Mouse (Mus musculus) limb, embryonic 13.5 days (tissue): ENCODE data around the gene Anp32a. TPM values are rescaled to one million over a fixed set of nuclear protein-coding genes. Genes with fewer than 3 reads are reported as not detected.
A peak's percentile ranks its signal among the peaks of the same experiment; 100 is the strongest.

Source experiments
- ATAC-seq: fragments of 200-750 bp; cut with Nextera tagmentation; 2 replicates; pipeline ENCODE4 v1.8.0; 2017; ENCODE audit warnings: low read depth, moderate number of reproducible peaks, moderate TSS enrichment; ENCODE audit not compliant: low FRiP score
- H3K27ac ChIP-seq: fragments of 300-500 bp; sonication (generic); 2 replicates; pipeline ENCODE4 v1.5.1; 2015; ENCODE audit warnings: inconsistent platforms, mild to moderate bottlenecking, moderate library complexity
- H3K27me3 ChIP-seq: fragments of 300-500 bp; sonication (generic); 2 replicates; pipeline ENCODE4 v1.6.1; 2015; ENCODE audit warnings: mild to moderate bottlenecking, inconsistent platforms
- H3K36me3 ChIP-seq: fragments of 300-500 bp; sonication (generic); 2 replicates; pipeline ENCODE4 v1.6.1; 2015; ENCODE audit warnings: inconsistent platforms, mild to moderate bottlenecking, moderate library complexity
- H3K4me1 ChIP-seq: fragments of 300-500 bp; sonication (generic); 2 replicates; pipeline ENCODE4 v1.6.1; 2015; ENCODE audit warnings: inconsistent platforms
- H3K4me2 ChIP-seq: fragments of 300-500 bp; sonication (generic); replicated peaks from 2 replicates; pipeline ENCODE4 v1.6.1; 2015; ENCODE audit warnings: inconsistent platforms, mild to moderate bottlenecking, moderate library complexity
- H3K4me3 ChIP-seq: fragments of 300-500 bp; sonication (generic); 2 replicates; pipeline ENCODE4 v1.5.1; 2015; ENCODE audit warnings: moderate library complexity, mild to moderate bottlenecking, inconsistent platforms
- H3K9ac ChIP-seq: fragments of 300-500 bp; sonication (generic); 2 replicates; pipeline ENCODE4 v1.6.1; 2015; ENCODE audit warnings: mild to moderate bottlenecking, inconsistent platforms
- H3K9me3 ChIP-seq: fragments of 300-500 bp; sonication (generic); 2 replicates; pipeline ENCODE4 v1.6.1; 2016; ENCODE audit warnings: inconsistent platforms
- WGBS: fragments of 180-500 bp; shearing (Covaris S2); methylation state at CpG from one replicate; pipeline ENCODE4 v1.1.7; 2015; 5-methylcytosine and 5-hydroxymethylcytosine counted together
- polyA plus RNA-seq: library from polyadenylated mRNA; unstranded; fragments of >200 nt; fragmentation: Nextera tagmentation; extraction: Ambion mirVana; gene quantifications from 2 replicates; pipeline ENCODE4 v1.2.1, GENCODE M21; 2015

The Anp32a gene
- polyA plus RNA-seq, 1 experiment from 2014 or later, result 214 TPM

DNA sequence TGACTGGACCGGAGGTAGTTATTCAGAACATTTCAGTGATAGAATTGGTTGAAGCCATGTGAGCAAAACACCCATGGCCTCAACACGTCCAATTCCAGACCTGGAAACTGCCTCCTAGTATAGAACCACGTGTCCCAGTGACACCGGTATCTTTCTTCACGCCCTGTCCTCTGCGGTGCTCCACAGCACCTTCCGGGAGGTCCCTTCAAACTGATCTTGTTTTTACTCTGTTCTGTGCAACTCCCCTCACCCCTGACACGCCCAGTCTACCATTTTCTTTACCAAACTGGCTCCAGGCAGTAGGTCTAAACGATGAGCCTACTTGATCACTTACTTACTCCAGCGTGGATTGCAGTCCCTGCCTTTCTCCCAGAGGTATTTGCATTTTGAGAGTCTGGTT lies 7.0 kb downstream of the Anp32a start:
- 78% methylated on average over 10 of the region's 10 CpGs for WGBS
- Histone ChIP-seq H3K4me1 (peaks cover 64% of the 10 kb centered on the region), H3K4me3 (no peak overlapping the region)

DNA sequence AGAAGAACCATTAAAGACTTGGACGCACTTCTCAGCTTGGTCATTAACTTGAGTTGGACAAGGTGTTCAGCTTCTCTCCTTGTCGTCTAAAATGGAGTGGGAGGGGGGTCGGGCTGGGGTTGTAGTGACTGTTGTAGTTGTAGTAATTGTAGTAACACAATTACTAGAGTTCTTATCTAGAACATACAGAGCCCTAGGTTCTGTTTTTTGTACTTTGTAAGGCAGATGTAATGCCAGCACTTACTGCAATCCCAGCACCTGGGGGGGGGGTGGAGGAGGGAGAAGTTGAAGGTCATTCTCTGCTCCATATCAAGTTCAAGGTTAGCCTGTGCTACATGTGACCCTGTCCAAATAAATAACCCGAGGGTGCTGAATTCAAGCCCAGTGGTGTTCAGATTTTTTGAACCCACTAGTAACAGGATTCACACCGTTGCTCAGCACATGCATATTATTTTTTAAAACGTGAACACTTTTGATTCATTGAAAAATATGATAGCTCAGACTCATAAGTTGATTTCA lies 7.4 kb downstream of the Anp32a start:
- Histone ChIP-seq H3K27me3 (no peaks in the 10 kb centered on the region), H3K36me3 (peaks cover 5% of the 10 kb centered on the region), H3K9ac (no peak overlapping the region), H3K4me2 (no peak overlapping the region), H3K9me3 (no peaks in the 10 kb centered on the region), H3K27ac (no peak overlapping the region), H3K4me1 (peaks cover 68% of the 10 kb centered on the region), H3K4me3 (no peak overlapping the region)
- no peak for ATAC-seq
- 64% methylated on average over 6 of the region's 6 CpGs for WGBS

More for the DNA sequence above, 7.0 kb downstream of the Anp32a start:
- Histone ChIP-seq H3K36me3 (0 out of 2 replicates have a peak, but pooled peaks cover 5% of the 10 kb centered on the region), H3K27me3 (no peaks in the 10 kb centered on the region), H3K9ac (no peak overlapping the region), H3K27ac (no peak overlapping the region), H3K4me2 (no peak overlapping the region), H3K9me3 (no peaks in the 10 kb centered on the region)
- no peak for ATAC-seq

DNA sequence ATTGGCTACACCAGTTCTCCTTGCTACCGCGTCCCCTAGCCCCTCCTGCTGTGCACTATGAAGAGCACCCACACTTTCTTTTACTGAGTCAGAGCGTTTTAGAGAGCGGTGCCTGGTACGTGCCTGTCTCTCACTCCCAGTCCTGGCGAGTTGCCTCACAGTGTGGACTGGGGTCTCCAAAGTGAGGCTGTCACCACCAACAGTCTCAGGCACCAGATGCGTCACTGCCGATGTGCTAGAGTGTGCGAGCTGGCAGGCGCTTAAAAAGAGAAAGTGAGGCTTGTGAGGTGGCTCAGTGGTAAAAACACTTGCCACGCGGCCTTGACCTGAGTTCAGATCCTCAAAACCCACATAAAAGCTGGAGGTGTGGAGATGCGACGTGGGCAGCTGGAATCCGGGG lies 8.2 kb downstream of the Anp32a start:
- no peak overlapping the region for H3K4me2 ChIP-seq
- no peaks in the 10 kb centered on the region for H3K9me3 ChIP-seq
- no peaks in the 10 kb centered on the region for H3K27me3 ChIP-seq
- WGBS, result 63% methylated on average over 15 of the region's 15 CpGs
- no peak overlapping the region for H3K4me3 ChIP-seq
- H3K9ac ChIP-seq, result no peak overlapping the region
- no peak for ATAC-seq
- no peak overlapping the region for H3K27ac ChIP-seq
- H3K4me1 ChIP-seq, result peaks cover 73% of the 10 kb centered on the region
- H3K36me3 ChIP-seq, result peaks cover 10% of the 10 kb centered on the region

DNA sequence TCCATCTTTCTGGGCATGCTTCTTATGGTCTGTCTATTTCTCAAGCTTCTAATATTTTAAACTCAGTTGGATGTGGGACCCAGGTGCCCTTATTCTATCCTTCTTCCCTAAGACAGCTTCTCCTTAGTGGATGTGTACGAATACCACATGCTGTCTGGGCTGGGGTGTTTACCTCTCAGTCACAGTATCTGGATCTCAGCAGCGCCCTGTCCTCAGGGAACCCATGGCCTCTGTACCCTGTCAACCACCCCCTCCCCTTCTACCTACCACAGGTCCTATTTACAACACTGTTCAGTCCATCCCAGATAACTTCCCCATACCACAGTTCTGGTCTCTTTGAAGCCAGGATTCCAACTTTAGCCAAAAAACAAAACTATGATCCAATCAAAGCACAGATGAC lies 9.6 kb downstream of the Anp32a start:
- Histone ChIP-seq H3K9me3 (no peaks in the 10 kb centered on the region), H3K36me3 (peaks cover 18% of the 10 kb centered on the region), H3K4me2 (no peak overlapping the region), H3K9ac (no peak overlapping the region), H3K4me1 (peaks cover 68% of the 10 kb centered on the region), H3K27me3 (no peaks in the 10 kb centered on the region), H3K4me3 (no peak overlapping the region), H3K27ac (0 out of 2 replicates have a peak overlapping the region, but pooled peaks have one; percentile 28)
- no peak for ATAC-seq
- WGBS, result 48% methylated on average over 2 of the region's 2 CpGs

DNA sequence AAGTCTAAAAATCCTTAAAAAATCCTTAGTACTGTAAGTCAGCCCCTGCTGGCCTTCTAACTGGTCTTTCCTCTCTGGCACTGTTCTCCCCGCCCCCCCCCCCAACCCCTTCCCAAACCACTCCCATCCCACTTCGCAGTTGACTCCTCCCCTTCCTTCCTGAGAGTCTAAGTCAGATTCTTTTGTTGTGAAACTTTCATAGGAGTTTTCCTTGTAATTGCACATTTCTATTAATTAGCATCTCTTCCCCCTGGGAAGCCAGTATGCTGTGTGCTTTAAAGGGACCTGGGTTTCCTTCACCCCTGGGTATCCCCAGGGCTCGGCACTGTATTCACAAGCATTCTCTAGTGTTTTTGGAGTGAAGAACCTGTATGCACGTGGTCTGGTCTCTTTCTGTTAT lies 10.1 kb downstream of the Anp32a start:
- 31% methylated on average over 4 of the region's 4 CpGs for WGBS
- Histone ChIP-seq H3K4me3 (no peak overlapping the region), H3K9ac (no peak overlapping the region), H3K9me3 (no peaks in the 10 kb centered on the region), H3K4me2 (no peak overlapping the region), H3K36me3 (peaks cover 23% of the 10 kb centered on the region), H3K27me3 (no peaks in the 10 kb centered on the region), H3K27ac (peak overlapping the region; percentile 58; the same call in 1 of the 2 replicates), H3K4me1 (peaks cover 66% of the 10 kb centered on the region)
- ATAC-seq, result no peak

DNA sequence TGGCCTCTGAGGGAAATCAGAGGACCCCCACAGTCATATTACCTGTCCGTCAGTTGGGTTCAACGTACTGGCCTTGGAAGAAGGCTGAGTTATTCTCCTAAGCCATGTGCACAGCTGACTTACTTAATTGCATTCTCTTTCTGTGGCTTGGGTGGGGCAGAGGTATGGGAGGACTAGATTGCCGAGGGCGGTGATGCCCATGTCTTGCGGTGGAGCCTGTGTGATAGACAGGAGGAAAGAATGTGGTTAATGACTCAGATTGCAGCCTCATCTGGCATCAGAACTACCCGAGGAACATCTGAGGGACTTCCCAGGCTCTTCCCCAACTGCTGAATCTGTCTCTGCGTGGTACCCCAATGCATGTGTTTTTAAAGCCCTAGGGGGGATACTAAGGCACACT lies 12.7 kb downstream of the Anp32a start:
- Histone ChIP-seq H3K4me3 (no peak overlapping the region), H3K9me3 (no peaks in the 10 kb centered on the region), H3K27ac (no peak overlapping the region), H3K9ac (0 out of 2 replicates have a peak overlapping the region, but pooled peaks have one; percentile 13), H3K4me2 (no peak overlapping the region), H3K27me3 (no peaks in the 10 kb centered on the region), H3K36me3 (peaks cover 34% of the 10 kb centered on the region), H3K4me1 (peaks cover 64% of the 10 kb centered on the region)
- WGBS, result 65% methylated on average over 7 of the region's 7 CpGs
- ATAC-seq, result no peak

DNA sequence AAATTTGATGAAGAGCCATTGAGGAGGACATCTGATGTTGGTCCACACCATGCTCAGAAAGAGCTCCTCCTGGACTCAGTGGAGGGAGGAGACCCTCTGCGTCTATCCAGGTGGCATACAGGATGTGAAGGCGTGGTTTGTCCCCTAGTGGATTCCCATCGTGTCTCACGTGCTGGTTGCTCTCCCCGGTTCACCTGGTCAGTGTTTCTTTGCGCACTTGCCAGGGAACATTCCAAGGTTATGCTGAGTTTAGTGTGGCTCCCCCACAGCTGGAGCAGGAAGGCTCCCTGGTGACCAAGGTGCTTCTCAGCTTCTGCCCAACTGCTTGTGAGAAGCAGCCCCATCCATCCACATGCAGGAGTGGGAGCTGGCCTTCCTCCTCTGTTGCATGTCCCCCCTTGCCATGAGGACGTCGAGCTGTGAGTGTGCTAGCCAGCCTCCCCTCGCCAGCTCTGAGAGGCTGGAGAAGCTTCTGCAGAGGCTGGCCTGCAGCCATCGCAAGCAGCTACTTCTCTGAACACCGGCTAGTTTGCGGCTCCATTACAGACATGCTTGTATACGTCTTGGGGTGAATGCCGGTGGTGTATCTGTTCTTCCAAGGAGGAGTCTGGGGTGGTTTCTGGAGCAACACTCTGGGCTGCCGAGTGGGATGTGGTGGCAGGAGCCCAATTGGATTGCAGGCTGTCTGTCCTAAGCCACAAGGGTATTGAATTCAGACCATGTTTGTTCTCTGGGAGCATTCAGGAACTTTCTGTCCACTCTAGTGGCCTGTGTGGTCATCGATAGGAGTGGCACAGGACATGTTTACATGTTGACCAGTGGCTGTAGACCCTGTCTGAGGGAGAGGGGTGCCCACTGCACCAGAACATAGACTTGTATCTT lies 14.0 kb downstream of the Anp32a start:
- Histone ChIP-seq H3K9ac (0 out of 2 replicates have a peak overlapping the region, but pooled peaks have one; percentile 45), H3K4me3 (no peak overlapping the region), H3K27ac (no peak overlapping the region), H3K36me3 (peaks cover 40% of the 10 kb centered on the region), H3K4me2 (no peak overlapping the region), H3K27me3 (no peaks in the 10 kb centered on the region), H3K4me1 (peaks cover 63% of the 10 kb centered on the region), H3K9me3 (no peaks in the 10 kb centered on the region)
- ATAC-seq, result no peak
- WGBS, result 76% methylated on average over 16 of the region's 16 CpGs

DNA sequence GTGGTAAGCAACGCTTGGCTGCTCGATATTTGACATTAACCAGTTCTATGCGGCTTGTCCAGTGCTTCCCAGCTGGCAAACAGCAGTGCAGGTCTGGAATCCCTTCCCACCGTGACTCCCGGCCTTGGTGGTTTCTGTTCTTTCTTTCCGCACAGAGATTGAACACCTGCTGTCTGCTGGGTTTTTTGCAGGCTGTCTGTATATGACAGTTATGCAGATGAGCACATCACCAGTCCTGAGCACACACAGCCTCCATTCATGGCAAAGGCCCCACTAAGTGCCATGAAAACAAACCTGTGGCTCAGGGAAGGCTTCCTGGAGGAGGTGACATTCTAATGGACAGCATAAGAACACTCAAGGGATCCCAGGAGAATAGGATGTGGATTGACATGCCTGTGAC lies 14.7 kb downstream of the Anp32a start:
- H3K4me3 ChIP-seq, result no peak overlapping the region
- ATAC-seq, result no peak
- no peak overlapping the region for H3K9ac ChIP-seq
- H3K27ac ChIP-seq, result no peak overlapping the region
- H3K9me3 ChIP-seq, result no peaks in the 10 kb centered on the region
- H3K4me2 ChIP-seq, result no peak overlapping the region
- H3K36me3 ChIP-seq, result peaks cover 40% of the 10 kb centered on the region
- H3K27me3 ChIP-seq, result no peaks in the 10 kb centered on the region
- peaks cover 63% of the 10 kb centered on the region for H3K4me1 ChIP-seq
- WGBS, result 82% methylated on average over 6 of the region's 6 CpGs

DNA sequence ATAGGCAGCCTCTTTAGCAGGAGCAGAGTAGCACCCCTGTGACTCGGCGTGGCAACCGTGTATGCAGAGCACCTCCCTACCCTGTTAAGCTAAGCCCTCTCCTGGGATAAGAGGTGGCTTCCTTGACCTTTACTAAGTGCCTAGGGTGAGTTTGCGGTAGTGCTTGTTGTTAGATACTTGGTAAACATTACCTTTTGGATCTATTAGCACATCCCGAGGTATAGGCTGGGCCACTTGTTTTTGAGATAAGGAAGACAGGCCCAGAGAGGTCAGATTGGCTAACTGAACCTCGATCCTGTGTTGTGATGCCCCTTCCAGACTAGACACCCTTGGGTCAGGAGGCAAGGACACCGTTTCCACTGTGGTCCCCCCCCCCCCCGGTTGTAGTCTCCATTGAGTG lies 16.5 kb downstream of the Anp32a start:
- 87% methylated on average over 8 of the region's 8 CpGs for WGBS
- H3K36me3 ChIP-seq, result peaks cover 40% of the 10 kb centered on the region
- H3K4me3 ChIP-seq, result no peak overlapping the region
- H3K27me3 ChIP-seq, result no peaks in the 10 kb centered on the region
- ATAC-seq, result no peak
- no peak overlapping the region for H3K9ac ChIP-seq
- H3K4me2 ChIP-seq, result no peak overlapping the region
- H3K9me3 ChIP-seq, result no peaks in the 10 kb centered on the region
- H3K27ac ChIP-seq, result no peak overlapping the region
- H3K4me1 ChIP-seq, result peaks cover 73% of the 10 kb centered on the region

DNA sequence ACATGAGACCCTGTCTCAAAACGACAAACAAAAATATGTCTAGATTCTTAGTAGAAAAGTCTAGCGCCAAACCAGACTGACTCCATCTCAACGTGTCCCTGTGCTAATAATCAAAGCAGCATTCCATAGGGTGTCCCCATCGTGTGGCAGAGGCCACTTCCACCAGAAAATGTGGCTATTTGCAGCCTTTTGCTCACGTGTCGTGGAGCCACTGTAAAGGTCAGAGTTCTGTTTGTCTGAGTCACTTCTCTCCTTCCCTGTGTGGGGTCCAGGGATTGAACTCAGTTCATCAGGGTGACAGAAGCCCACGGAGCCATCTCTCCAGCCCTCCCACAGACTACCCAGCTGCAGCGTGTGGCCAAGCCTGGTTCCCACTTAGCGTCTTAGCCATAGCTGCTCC lies 17.8 kb downstream of the Anp32a start:
- Histone ChIP-seq H3K4me1 (peaks cover 77% of the 10 kb centered on the region), H3K27ac (no peak overlapping the region), H3K9me3 (no peaks in the 10 kb centered on the region), H3K9ac (no peak overlapping the region), H3K36me3 (peaks cover 36% of the 10 kb centered on the region), H3K4me2 (no peak overlapping the region), H3K27me3 (no peaks in the 10 kb centered on the region), H3K4me3 (no peak overlapping the region)
- no peak for ATAC-seq
- WGBS, result 89% methylated on average over 9 of the region's 9 CpGs

DNA sequence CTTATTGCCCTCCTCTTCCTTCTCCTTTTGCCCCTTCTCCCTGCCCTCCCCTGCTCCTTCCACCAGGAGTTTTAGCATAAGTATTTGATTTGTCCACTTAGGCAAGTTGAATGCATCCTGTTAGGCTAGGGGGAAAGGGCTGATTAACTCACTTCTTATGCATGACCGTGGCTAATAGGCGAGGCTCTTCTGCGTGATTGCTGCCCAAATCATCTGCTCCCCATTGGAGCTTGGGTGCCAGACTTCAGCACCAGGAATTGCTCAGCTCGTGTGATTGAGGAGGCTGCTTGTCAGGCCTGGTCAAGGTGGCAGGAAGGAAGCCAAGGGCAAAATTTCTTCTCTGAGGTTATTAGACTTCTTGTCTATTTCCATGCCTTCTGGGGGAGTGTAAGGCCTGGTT lies 19.8 kb downstream of the Anp32a start:
- H3K27ac ChIP-seq, result no peak overlapping the region; the same call in 1 of the 2 replicates
- H3K36me3 ChIP-seq, result peaks cover 24% of the 10 kb centered on the region
- WGBS, result 39% methylated on average over 4 of the region's 4 CpGs
- H3K27me3 ChIP-seq, result no peaks in the 10 kb centered on the region
- H3K4me3 ChIP-seq, result no peak overlapping the region
- H3K9ac ChIP-seq, result peak overlapping the region; percentile 19; the same call in 1 of the 2 replicates
- H3K4me2 ChIP-seq, result no peak overlapping the region
- peaks cover 89% of the 10 kb centered on the region for H3K4me1 ChIP-seq
- no peak for ATAC-seq
- no peaks in the 10 kb centered on the region for H3K9me3 ChIP-seq

DNA sequence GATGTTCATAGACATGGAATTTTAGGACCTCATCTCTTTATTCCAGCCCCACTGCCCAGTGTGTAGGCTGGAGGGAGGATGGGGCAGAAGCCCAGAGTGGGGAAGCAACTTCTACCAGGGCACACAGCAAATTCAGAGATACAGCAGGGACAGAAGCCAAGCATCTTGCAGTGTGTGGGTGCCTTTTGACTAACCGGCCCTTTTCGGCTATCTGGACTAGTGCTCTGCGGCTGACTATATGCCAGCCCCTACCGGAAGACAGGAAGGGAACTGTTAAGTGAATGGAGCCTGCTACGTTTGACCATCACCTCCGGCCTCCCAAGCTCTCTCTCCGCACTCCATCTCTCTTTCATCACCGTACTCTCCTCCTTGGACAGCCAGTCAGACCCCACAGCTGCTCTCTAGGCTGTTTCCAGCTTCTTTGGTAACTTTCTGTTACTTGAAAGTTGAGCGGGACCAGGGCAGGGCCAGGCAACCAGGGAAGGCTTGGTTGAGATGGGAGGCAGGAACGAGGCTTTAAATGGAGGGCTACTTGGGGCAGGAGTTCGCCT lies 21.8 kb downstream of the Anp32a start:
- WGBS, result 27% methylated on average over 11 of the region's 11 CpGs
- H3K4me2 ChIP-seq, result peak overlapping the region; percentile 72
- no peaks in the 10 kb centered on the region for H3K9me3 ChIP-seq
- peak overlapping the region; percentile 37; the same call in 1 of the 2 replicates for H3K4me3 ChIP-seq
- peak overlapping the region; percentile 53 for H3K9ac ChIP-seq
- H3K27ac ChIP-seq, result peak overlapping the region; percentile 39
- H3K36me3 ChIP-seq, result peaks cover 13% of the 10 kb centered on the region
- no peaks in the 10 kb centered on the region for H3K27me3 ChIP-seq
- H3K4me1 ChIP-seq, result peaks cover 96% of the 10 kb centered on the region
- ATAC-seq, result no peak
